Mouse (Mus musculus): ENCODE measurements around the gene Asic2. TPM values are rescaled to one million over a fixed set of nuclear protein-coding genes. Genes with fewer than 3 reads are reported as not detected.
A peak's percentile ranks its signal among the peaks of the same experiment; 100 is the strongest.

Asic2 gene
- total RNA-seq, 1 experiment from 2014 or later, result not detected

GRCm38 (mm10) chr11:80887021-80887420, 1081.2 kb downstream of the Asic2 start:
- ATAC-seq (ENCODE audit: extremely low read depth, insufficient number of reproducible peaks, low FRiP score, poor library complexity, severe bottlenecking), result no peak

- ATAC-seq (ENCODE audit: extremely low read depth, insufficient number of reproducible peaks, low FRiP score, poor library complexity, severe bottlenecking), result no peak
Measured at GRCm38 (mm10) chr11:80886365-80886764, 1081.9 kb downstream of the Asic2 start.

DNA sequence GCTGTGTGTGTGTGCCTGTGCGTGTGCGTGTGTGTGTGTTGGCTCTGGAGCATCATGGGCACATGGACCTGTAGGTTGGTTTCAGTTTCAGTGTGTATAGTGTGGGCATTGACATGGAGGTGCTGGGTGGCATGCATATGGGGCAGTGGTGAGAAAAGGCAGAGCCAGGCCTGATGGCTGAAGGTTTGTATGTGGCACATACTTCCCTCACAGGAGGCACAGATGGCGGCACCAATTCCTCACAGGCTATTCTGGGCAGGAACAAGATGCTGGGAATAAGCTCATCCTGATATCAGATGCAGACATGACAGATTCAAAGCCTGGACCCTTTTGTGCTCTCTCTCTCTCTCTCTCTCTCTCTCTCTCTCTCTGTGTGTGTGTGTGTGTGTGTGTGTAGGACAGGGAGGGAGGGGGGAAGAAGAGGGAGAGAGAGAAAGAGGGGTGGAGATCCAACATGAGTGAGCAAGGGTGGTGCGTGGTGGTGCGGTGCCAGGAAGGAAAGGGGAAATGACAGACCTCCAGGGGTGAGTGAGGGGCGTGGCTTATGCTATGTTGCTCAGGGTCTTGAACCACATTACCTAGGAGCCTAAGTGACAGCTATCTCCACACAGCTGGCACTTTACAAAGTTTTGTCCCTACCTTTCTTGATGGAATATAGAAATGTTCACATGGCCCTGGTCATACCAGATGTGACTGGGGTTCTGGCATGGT, 1083.6 kb downstream of the Asic2 start:
- ATAC-seq (ENCODE audit: extremely low read depth, insufficient number of reproducible peaks, low FRiP score, poor library complexity, severe bottlenecking), result no peak

DNA sequence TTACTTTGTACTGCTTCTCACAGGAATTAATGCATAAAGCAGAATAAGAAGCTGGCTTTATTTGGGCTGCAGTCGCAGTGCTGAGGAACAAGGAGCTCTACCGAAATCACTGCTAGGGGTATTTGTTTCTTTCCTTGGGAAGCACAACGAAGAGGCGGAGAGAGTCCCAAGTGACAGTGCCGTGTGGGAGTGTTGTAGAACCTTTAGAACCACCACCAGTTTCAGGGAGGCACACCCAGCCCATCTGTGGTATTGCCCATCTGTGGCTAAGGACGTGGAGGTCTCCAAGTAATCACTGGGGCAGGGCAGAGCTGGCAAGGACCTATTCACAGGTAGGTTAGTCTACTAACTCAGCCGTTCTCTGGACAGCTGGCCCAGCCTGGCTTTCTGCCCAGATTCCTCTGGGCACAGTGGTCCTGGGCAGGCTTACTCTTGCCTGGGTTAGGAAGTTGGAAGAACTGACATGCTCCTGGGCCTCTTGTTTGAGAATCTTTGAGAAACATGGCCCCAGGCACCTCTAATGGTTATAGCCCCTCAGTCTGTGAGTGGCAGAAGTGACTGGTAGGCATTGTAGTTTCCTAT, 1085.9 kb downstream of the Asic2 start:
- no peak for ATAC-seq (ENCODE audit: extremely low read depth, insufficient number of reproducible peaks, low FRiP score, poor library complexity, severe bottlenecking)

DNA sequence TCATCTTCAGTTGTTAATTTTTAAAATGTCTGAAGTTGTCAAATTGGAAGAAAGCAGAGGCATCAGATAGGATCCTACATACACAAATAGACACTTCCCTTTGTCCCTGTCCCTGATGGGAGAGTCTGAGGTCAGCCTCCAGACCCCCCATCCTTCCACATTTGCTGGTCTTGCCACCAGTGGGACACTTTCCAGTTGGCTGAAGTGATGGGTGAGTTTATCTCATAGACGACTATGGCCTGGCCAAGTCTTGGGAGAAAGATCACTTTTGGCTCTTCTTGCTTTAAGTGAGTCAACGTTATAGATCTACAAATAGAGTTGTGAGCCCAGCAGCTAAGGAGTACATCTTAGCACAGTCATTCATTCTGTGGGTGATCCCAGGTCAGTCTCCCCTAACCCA, 1090.2 kb downstream of the Asic2 start:
- ATAC-seq (ENCODE audit: extremely low read depth, insufficient number of reproducible peaks, low FRiP score, poor library complexity, severe bottlenecking), result no peak

DNA sequence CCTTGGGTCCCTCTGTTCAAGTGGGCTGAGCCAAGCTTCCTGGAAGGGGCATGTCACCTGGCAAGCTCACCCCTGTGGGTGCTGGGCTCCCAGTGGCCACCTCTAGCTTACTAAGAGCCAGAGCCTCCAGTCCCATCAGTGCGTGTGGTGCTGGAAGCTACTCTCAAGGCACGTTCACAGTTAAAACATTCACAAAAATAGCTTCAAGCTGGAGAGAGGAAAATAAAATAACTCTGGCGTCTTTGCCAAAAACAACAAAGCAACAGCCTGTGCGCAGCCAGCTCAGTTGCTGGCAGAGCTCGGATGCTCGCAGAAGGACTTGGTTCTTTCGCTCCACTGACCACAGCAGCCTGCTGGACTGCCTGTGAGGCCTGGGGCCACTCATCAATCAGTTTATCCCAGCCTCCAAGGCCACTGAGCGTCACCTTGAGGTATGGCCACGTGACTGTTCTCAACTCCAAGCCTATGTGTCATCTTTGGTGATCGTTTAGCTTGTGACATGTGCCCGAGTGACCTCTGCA, 1091.1 kb downstream of the Asic2 start:
- no peak for ATAC-seq (ENCODE audit: extremely low read depth, insufficient number of reproducible peaks, low FRiP score, poor library complexity, severe bottlenecking)

GRCm38 (mm10) chr11:80872509-80873474, 1095.5 kb downstream of the Asic2 start:
- 0 out of 2 replicates have a peak, but pooled peaks have one; percentile 25 for ATAC-seq (ENCODE audit: extremely low read depth, insufficient number of reproducible peaks, low FRiP score, poor library complexity, severe bottlenecking)

DNA sequence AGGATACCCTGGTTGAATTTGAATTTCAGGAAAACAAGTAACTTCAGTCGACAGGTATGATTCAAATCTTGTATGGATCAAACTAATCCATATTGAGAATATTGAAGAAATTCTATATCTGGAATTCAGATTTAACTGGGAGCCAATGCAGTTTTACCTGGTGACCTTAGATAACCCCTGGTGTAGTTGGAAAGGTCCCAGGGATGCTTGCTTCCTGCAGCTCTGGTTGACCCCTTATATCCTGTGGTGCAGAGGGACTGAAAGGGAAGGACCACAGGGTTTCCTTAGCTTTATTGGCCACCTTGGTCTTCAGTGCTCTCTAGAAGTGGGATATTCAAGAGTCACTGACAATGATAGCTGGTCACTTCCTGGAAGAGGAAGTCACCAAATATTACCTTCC, 1100.2 kb downstream of the Asic2 start:
- no peak for ATAC-seq (ENCODE audit: extremely low read depth, insufficient number of reproducible peaks, low FRiP score, poor library complexity, severe bottlenecking)

DNA sequence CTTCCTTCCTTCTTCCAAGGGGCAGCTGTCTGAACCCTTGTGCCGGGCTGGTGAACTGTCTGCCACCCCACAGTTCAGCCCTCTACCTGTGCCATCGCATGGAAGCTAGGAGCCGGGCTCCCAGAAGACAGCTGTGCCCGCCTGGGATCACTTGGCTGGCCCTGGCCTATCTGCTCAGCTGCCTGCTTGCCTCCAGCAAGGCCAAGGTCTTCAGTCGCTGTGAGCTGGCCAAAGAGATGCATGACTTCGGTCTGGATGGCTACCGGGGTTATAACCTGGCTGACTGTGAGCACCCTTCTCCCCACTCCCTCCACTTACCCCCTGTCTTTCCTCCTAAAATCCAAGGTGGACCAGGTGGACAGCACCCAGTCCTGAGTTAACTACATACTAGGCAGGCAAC, 1105.3 kb downstream of the Asic2 start:
- no peak for ATAC-seq (ENCODE audit: extremely low read depth, insufficient number of reproducible peaks, low FRiP score, poor library complexity, severe bottlenecking)

DNA sequence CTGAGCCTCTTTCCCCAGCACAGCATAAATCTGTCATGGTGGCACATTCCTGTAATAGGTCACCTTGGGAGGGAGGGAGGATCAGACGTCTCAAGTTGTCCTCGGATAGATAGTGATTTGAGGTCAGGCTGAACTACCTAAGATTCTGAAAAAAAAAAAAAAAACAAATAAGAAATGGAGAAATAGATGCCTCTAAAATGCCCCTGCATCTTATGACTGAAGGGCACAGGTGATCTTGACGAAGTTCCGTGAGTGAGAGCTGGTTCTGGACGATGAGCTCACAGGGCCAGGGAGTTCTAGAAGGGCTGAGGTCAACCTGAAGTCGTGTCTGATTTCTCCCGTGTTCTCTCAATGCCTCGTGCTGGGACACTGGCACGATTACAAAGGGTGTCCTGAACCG, 1110.2 kb downstream of the Asic2 start, which contains the start of gene Spaca3:
Gene Spaca3, plus strand, starts transcription at position 301 of the 400 bp plus-strand sequence.
- no peak for ATAC-seq (ENCODE audit: extremely low read depth, insufficient number of reproducible peaks, low FRiP score, poor library complexity, severe bottlenecking)

- ATAC-seq (ENCODE audit: extremely low read depth, insufficient number of reproducible peaks, low FRiP score, poor library complexity, severe bottlenecking), result no peak
Measured at GRCm38 (mm10) chr11:80856827-80857226, 1111.4 kb downstream of the Asic2 start.

- ATAC-seq (ENCODE audit: extremely low read depth, insufficient number of reproducible peaks, low FRiP score, poor library complexity, severe bottlenecking), result no peak
Measured at GRCm38 (mm10) chr11:80854908-80855307, 1113.3 kb downstream of the Asic2 start.

DNA sequence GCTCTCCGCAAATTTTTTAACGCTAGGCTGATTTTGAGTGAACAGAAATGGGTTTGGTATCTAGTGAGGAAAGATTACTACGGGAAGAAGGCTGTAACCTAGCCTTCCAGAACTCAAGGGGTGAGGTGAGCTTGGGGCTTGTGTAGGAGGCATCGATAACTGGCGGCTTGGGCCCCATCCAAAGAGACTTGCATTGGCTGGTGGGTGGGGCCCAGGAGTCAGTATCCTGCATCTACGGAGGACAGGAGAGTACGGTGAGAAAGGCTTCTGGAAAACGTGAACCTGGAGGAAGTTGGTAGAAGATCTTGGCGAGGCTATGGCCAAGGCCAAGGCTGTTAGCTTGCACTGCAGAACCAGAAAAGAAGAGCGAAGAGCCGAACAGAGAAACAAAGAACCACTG, 1113.8 kb downstream of the Asic2 start:
- ATAC-seq (ENCODE audit: extremely low read depth, insufficient number of reproducible peaks, low FRiP score, poor library complexity, severe bottlenecking), result no peak

DNA sequence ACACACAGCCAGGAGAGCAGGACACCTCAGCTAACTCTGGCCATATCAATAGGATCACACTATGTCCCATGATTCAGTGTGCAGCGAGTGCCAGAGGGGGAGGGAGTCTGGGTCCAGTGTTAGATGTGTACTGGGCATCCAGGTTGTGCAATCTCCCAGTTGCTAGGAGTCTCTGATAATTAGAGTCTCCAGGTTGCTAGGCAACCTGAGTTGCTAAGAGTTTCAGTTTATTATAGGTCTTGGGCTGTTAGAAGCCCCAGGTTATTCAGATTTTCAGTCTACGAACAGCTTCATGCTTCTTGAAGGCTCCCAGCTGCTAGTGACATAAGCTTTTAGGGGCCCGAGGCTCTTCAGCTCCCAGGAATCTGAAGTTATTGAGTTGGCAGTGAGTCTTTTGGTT, 1115.2 kb downstream of the Asic2 start:
- ATAC-seq (ENCODE audit: extremely low read depth, insufficient number of reproducible peaks, low FRiP score, poor library complexity, severe bottlenecking), result no peak

GRCm38 (mm10) chr11:80851859-80852258, 1116.4 kb downstream of the Asic2 start:
- ATAC-seq (ENCODE audit: extremely low read depth, insufficient number of reproducible peaks, low FRiP score, poor library complexity, severe bottlenecking), result no peak

- no peak for ATAC-seq (ENCODE audit: extremely low read depth, insufficient number of reproducible peaks, low FRiP score, poor library complexity, severe bottlenecking)
Measured at GRCm38 (mm10) chr11:80848131-80848530, 1120.1 kb downstream of the Asic2 start.

- no peak for ATAC-seq (ENCODE audit: extremely low read depth, insufficient number of reproducible peaks, low FRiP score, poor library complexity, severe bottlenecking)
Measured at GRCm38 (mm10) chr11:80846115-80846514, 1122.1 kb downstream of the Asic2 start.

GRCm38 (mm10) chr11:80845486-80845885, 1122.8 kb downstream of the Asic2 start:
- ATAC-seq (ENCODE audit: extremely low read depth, insufficient number of reproducible peaks, low FRiP score, poor library complexity, severe bottlenecking), result no peak

GRCm38 (mm10) chr11:80843435-80843834, 1124.8 kb downstream of the Asic2 start:
- no peak for ATAC-seq (ENCODE audit: extremely low read depth, insufficient number of reproducible peaks, low FRiP score, poor library complexity, severe bottlenecking)
